Mouse (Mus musculus): Measurements from ENCODE around the gene Hsd11b1. TPM values are rescaled to one million over a fixed set of nuclear protein-coding genes. Genes with fewer than 3 reads are reported as not detected.

Gene Hsd11b1
- total RNA-seq, 2 experiments from 2014 or later = 45.1 to 47.1 TPM

DNA sequence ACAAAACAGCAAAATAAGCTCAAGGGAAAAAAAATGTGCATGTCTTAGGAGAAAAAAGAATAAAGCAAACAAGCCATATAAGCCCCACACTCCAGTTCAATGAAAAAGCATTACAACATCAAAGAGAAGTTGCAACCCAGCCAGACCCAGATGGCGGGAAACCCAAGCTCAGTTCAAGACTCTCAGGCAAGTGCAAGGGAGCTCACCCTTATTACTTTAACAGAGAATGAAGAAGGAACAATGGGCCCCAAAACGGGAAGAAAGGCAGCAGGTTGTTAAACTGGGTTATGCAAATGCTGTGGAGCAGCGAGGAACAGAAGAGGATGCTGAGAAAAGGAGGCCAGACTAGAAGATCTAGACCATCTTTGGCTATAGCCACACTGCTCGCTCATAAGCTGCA is 21.0 kb downstream of the Hsd11b1 start:
- no peak for DNase-seq

DNA sequence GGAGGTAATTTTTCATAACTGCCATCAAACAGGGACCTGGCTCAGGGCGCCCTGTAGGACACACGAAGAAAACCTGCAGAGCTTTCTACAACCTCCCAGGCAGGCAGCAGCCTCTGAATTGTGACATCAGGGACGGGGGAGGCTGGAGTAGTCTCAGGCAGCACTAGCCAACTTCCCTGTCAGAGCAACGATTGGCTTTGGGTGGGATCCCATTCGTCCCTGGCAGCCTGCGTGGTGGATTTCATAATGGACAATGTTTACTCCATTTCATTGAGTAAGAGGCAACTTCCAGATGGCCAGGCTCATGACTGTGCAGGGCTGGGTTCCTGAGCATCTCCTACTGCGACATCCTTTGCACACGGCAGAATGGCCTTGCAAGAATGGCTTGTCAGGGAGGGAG is 21.6 kb downstream of the Hsd11b1 start:
- DNase-seq = peak; percentile 85 to 88

DNA sequence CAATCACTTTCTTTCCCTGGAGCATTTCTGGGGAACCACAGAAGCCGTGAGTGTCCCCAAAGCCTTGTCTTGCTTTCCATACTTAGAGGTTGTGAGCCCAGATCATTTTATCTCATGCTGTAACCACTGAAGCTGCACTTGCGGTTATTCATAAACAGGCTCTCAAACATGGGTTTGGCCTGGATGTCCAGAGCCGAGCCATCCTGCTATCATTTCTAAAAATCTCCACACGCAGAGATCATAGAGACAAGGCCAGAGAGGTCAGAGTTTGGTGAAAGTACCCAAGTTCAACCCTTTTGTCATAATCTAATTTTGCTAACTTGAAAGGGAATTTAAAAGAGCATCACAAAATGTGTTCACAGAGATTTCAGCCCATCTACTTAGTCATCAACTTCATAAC is 22.4 kb downstream of the Hsd11b1 start:
- no peak for DNase-seq

DNA sequence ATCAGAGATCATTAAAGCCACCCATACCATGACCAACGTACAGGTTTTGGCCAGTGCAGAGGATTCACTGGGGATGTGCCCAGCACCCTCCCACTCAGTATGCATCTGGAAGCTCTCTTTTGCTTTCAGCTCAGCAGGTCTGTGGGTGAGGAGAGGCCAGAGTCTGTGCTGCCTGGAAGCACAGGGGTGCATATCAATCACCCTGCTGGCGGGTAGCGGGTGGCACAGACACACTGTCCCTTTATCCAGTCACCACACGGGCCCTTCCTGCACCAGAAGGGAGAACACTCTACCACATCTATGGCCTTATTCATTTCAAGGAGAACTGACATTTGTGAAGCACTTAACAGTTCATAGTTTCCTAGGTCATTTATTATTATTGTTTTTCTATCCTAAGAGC is 25.4 kb downstream of the Hsd11b1 start:
- no peak for DNase-seq

DNA sequence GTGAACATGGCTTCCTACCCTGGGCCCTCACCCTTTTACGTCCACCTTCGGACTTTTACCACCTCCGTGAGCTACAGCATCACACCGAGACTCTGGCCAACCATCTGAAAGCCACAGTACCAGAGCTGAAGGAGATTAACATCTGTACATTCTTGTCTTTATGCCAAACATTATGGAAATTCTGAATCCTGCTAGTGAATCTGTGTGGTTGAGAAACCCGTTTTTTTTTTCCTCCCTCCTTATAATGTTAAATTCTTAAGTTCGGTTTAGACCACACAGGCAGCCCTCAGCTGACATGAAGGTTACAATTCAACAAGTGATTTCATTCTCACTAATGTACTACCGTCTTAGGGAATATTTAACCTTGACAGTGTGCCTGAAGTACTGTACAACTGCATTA is 28.9 kb downstream of the Hsd11b1 start:
- no peak for DNase-seq

DNA sequence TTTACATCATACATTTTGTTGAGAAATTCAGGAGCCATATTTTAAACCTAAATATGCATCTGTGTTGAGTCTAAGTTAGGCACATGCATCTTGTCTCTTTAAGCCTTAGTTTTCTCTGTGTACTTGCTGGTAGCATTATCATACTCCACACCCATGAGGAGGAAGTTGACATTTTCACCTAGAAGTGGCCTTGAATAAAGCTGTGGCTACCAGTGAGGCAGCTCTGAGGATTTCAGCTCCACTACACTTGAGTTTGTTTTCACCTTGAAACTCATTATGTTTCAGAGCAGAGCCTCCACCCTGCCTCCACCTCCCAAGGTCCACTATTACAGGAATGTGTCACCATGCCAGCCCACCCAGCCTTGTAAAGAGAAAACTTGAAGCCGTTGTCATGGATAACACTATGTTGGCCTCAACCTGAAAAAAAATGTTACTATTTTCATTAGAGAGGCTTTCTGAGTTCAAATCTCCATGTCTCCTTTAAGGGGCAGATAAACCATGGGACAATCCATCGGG is 29.7 kb downstream of the Hsd11b1 start:
- DNase-seq = no peak

DNA sequence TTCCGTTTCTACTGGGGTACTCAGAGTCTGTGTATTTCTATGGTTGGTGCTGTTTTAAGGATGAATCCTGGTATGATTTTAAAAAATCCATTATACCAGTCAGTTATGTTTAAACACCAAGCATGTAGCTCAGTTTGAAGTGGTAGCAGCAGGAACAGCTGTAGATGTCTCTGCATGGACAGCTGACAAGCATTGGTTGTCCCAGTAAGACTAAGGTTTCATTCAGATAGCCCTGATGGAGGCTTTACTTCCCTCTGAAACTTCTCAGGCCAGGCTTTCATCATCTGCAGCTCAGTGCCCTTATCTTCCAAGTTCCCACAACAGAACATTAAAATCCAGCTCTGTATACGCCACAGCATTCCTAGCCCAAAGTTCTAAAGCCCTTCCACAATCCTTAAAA is 31.1 kb downstream of the Hsd11b1 start:
- DNase-seq = no peak

DNA sequence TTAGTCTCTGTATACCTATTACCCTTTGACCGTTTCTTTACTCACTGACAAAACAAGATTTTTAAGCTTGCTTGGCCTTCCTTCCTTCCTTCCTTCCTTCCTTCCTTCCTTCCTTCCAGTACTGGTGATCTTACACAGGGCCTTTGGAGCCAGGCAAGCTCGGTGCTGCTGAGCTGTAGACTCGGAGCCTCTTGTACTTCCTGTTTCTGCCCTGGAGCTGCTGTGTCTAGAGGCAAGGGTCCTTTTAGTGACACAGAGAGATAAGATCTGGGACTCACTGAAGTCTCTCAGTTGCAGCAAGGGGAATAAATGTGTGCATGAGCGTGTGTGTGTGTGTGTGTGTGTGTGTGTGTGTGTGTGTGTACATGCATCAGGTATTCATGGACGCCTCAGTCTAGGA is 32.9 kb downstream of the Hsd11b1 start:
- no peak for DNase-seq

DNA sequence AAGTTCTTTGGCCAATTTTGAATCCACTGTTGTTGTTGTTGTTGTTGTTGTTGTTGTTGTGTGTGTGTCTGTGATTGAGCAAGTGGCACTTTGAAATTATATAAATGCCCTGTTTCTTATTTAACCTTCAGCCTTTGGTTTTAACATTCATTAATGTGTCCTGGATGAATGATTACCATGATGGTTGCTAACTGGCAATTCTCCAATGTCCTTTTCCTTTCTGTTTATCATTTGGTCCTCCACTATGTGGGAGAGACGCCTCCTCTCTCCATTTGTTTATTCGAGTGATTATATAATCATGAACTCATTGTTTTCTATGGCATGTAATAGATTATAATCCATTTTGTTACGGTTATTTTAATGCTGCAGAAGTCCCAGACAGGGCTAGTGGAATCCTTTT is 33.3 kb downstream of the Hsd11b1 start:
- no peak for DNase-seq

DNA sequence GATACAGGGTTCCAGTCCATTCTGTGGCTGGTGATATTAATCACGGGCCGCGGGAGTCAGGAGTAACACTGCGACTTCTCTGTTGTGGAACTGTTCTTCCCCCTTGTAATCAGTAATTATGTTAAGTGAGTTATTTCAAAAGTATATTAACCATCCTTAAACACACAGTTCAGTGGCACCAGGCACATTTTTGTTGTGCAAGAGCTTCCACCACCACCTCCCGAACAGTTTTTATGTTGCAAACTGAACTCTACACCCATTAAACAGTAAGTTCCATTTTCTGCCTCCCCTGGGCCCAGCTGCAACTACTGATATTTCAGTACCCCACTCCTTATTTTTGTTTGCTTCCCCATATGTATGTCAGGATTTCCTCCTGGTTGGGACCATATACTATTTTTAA is 34.3 kb downstream of the Hsd11b1 start:
- no peak for DNase-seq

DNA sequence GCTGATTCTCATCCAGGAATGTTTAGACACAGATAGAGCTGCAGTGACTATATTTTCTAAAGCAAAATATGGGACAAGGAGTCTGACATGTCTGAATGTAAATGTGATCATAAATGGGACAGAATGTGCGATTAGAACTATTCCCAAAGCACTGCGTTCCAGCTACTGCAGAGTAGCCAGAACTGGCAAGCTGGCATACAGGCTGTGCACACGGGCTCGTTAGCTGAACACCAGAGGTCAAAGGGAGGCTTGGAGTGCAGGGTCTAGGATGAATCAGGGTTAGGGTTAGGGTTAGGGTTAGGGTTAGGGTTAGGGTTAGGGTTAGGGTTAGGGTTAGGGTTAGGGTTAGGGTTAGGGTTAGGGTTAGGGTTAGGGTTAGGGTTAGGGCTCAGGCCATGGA is 36.3 kb downstream of the Hsd11b1 start:
- no peak for DNase-seq

DNA sequence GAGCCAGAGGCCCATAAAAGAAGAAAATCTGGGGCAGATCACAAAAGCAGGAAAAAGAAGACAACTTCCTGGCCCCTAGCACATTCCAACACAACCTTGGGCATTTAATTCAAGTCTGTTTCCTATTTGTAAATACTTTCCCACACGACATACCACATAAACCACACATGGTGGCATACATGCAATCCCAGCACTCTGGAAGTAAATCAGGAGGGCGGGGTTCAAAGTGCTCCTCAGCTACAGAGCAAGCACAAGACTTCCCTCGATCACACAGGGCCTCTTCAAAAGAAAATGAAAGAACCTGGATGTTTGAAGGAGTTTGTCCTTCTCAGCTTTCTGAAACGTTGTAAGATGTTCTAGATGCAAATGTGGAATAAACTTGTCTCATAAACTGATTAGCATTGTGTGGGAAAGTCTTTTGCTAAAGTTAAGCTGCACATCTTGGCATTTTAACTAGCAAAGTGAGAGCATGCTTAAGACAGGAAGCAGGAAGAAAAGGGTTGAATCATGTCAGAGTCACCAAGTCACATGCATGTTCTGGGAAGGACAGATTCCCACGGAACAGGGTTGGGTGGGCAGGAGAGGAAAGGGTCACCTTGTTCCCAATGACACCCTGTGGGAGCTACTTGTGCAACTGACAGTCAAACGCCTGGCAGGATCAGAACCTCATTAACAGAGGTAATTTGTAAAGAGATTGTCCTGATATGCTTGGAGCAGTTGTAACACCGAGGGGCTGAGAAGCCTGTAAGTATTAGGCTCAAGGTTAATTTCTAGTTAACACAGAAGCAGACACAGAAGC is 37.0 kb downstream of the Hsd11b1 start:
- no peak for DNase-seq

DNA sequence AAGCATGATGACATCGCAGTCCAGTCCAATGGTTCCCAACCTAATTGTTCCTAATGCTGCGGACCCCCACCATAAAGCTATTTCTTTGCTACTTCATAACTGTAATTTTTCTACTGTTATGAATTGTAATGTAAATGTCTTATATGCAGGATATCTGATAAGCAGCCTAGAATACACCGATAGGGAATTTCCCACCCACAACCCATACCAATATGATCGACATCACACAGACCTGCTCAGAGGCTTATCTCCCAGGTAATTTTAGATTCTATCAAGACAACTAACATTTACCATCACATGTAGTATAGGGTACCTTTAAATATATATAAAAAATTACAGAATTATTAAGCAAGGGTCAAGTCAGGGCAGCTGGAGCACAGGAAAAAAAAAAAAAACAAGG is 37.8 kb downstream of the Hsd11b1 start:
- DNase-seq = no peak

DNA sequence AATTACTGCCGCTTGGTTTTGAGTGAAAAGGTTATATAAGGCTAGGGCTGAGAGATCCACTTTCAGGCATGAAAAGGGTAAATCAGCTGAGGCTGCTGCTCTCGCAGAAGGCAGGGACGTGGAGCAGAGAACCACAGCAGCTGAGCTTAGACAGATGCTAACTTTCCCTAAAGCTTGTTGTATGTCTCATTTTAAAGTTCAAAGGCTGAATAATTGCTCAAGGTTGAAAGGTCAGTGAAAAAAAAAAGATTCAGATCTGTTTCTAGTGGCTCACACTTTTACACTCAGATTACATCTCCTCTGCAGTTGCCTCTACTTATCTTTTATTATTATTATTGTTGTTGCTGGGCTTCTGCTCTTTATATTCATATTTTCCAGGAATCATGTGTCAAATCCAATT is 38.3 kb downstream of the Hsd11b1 start:
- DNase-seq = no peak

DNA sequence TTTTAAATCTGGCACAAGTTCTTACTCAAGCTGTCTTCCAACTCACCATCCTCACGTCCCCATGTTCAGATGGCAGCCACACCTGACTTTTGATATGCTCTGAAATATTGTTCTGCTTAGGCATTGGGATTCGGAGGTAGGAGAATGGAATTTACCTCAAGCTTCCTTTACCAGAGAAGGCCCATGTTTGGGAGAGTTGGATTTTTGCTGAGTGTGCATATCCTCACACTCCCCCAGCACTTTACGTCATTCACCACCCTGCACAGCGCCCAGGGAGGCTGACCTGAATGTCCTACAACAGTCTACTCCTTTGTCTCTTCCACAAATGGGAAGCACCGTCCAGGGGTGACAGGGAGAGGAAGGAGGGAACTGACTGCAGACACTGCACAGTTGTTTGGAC is 43.5 kb downstream of the Hsd11b1 start:
- DNase-seq = no peak

DNA sequence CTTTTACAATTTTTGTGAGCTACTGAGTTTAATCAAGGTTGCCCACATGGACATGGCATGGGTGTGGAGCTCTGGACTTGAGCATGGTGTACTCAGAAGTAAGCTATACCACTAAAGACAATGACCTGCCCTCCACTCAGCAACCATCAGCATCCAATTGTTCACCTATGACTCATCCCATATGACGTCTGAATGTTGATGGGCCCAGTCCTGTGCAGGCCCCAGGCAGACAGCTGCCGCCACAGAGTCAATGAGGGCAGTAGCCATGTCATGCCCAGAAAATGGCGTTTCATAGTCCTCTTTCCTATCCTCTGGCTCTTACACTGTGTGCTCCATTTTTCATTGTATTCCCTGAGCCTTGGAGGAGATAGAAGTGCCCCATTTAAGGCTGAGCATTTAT is 47.9 kb downstream of the Hsd11b1 start:
- no peak for DNase-seq

DNA sequence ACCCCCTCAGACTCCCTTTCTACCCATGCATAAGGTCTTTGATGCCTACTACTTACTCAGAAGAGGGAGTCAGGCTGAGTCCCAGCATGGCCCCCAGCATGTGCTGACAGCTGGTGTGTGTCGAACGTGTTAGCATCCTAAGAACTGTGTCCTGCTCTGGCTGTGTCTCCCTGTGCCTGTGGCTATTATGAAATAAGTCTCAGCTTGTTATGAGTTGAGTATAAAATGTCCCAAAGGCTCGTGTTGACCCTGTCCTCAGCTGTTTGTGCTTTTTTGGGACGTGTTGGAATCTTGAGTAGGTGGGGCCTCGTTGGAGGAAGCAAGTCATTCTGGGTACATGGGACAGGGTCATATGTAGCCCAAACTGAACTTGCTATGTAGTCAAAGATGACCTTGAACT is 49.8 kb downstream of the Hsd11b1 start:
- no peak for DNase-seq

DNA sequence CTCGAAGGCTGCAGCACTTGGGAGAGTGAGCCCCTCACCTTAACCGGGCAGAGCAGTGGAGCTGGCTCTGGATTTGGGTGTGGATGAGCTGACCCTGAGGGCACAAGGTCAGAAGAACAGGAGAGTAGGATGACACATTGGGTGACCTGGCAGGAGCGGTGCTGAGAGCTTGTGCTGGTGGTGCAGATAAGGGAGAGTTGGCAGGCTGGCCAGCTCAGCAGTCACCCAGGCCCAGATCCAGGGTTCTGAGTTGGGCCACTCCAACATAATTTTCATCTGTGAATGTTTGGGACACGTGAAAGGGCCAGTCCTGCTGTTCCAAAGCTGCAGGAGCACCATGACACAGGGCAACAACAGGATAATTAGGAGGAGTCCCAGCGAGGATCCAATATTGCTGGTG is 52.5 kb downstream of the Hsd11b1 start:
- DNase-seq = no peak

DNA sequence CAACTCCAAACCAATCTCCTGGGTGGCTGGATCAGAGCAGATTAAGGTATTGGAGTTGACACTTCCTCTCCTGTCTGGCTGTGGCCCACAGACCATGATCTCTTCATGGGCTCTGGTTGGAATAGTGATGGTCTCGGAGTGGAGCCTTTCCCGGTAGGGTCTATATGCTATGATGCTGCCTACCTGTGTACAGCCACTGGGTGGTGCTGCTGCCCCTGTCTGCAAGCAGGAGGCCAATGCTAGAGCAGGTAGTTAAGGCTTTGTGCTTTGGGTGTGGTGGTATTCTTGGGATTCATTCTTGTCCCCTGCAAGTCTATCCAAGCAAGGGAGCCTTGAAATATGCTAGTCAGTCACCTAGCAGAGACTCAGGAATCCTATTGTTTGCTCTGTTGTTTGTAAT is 55.7 kb downstream of the Hsd11b1 start:
- DNase-seq = peak in 1 of 2 experiments; percentile 50

DNA sequence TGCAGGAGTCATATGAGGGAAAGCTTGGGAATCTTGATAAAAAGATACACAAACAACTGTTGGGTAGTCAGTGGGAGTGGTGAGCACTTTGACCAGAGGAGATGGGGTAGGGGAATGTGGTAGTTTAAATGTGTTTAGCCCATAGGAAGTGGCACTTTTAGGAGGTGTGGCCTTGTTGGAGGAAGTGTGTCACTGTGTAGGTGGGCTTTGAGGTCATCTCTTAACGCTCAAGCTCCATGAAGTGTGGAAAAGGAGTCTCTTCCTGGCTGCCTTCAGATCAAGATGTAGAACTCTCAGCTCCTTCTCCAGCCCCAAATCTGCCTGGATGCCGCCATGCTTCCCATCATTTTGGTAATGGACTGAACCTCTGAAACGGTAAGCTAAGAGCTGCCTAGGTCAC is 56.4 kb downstream of the Hsd11b1 start, which contains the start of gene Lamb3:
Gene Lamb3 (plus strand): TSS at position 197 of the 400 bp plus-strand sequence.
- DNase-seq = no peak

DNA sequence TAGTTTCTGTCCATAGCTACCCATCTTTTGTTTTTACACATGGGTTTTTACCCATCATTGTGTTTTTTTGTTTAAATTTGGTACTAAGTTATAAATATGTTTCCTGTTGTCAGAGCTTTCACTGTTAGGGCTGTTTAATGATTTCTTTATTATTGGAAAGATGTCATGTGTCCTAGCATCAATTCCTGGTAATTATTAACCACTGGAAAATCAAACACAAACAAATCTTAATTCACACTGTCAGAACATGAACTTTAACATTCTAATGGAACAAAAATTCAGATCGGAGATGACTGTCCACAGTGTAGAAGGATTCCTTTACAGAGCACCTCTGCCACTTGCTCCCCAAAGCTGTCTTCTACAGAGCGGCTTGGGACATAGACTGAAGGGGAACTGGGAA is 58.4 kb downstream of the Hsd11b1 start:
- DNase-seq = no peak

DNA sequence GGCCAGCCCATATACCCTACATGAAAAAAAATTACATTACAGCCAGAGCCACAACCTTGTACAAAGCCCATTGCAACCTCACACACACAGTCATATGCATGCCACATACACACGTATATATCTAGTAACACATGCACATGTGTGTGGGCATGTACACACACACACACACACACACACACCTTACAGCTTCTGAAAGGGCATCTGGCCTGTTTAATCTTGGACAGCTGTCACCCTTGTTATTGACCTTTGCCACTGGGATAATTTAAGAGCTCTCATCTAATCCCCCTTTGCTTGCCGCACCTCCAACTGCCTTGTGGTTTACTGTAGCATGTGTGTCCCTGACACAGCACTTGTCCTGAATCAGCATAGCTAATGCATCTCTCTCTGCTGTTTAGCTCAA is 60.1 kb downstream of the Hsd11b1 start:
- DNase-seq = no peak

DNA sequence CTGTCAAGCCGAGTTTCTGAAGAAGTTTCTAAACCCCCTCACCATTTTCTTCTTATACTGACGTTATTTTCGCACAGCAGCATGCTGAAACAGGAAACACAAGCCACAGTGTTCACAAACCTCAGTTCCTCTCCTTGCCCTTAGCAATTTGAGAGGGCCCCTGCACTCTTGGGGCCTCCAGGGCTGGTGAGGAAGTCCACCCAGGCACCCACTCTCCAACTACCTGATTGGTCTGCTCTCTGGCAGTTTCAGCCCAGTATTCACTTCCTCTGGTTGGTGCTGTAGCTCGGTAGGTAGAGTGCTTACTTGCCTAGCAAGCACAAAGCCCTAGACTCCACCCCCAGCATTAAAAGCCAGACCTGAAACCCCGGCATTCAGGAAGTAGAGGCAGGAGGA is 62.5 kb downstream of the Hsd11b1 start, which contains the start of gene Traf3ip3:
Gene Traf3ip3 (minus strand): TSS at position 321 of the 396 bp plus-strand sequence.
- no peak for DNase-seq

DNA sequence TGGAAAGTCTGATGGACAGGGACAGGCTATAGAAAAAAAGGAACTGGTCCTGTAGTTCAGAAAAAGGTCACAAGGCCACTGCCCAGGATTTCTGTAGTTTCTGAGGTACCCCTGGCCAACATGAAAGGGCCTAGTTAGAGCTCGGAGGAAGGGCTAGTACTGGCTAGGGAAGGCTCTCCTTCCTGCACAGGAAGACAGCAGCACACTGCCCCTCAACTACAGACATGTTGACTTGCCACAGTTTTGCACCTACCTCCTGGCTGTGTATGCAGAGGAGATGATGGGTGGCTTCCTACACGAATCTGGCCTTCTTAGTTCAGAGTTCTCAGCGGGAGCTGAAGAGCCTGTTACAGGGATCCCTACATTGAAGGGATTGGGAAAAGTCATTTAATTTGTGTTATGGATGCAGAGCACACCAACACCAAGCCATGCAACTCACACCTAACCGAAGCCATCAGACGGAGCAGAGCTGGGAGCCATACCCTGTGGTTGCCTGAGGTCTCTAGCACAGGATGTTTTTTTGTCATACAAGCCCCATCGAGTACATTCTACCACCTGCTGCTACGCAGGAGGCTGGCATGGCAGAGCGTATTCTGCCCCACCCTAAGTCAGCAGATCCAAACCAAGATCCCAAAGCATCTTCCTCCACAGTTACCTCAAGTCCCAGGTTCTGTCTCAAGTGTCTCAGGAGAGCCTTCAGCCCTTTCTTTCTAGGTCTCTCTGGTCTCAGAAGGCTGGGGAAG is 63.1 kb downstream of the Hsd11b1 start:
- no peak for DNase-seq
